Mouse (Mus musculus): Measurements from ENCODE around the gene Rnf185. TPM values are rescaled to one million over a fixed set of nuclear protein-coding genes. Genes with fewer than 3 reads are reported as not detected.

Gene Rnf185
- 45.5 and 47.0 TPM in 2 replicates for polyA plus RNA-seq (2015; fragmentation: Nextera tagmentation; extraction: Ambion mirVana)

DNA sequence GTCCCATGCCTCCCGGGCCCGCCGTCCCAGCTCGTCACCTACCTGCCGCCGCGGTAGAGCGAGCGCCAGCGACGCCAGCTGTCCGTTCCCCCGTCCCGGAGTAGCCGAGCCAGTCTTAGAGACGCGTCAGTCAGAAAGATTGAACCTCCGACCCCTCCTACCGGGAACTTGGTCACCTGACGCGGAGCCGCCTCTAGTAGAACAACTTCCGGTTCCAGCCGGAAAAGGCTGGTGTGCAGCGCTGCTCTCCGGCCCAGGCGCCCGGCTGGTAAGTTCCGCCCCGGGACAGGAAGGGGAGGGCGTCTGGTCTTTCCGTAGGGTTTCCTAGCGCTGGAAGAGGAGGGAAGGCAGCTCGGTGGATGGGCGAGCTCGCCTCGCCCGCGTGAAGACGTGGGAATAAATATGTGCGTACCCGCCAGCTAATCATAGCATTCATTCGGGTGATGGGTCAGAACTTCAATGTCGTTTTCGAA lies at the start of gene Rnf185:
TSS of gene Rnf185 (minus strand) at position 197 of the 473 bp plus-strand sequence.
- Histone ChIP-seq H3K27me3 (ENCODE audit: insufficient read depth, low read length) (no peaks in the 10 kb centered on the region), H3K27ac (ENCODE audit: low read length) (peak within 1 kb of the TSS; percentile 91), H3K36me3 (ENCODE audit: insufficient read depth, low read length) (no peaks in the 10 kb centered on the region; the same call in 1 of the 2 replicates), H3K4me1 (ENCODE audit: insufficient read depth, low read length) (peaks cover 16% of the 10 kb centered on the region), H3K9ac (replicated peaks; ENCODE audit: low read length) (peak within 1 kb of the TSS; percentile 82), H3K9me3 (ENCODE audit: low read length) (no peaks in the 10 kb centered on the region), H3K4me3 (ENCODE audit: low read length) (peak within 1 kb of the TSS; percentile 73), H3K4me2 (replicated peaks; ENCODE audit: low read depth, low read length) (peak within 1 kb of the TSS; percentile 75)
- WGBS = under 1% methylated on average over 45 of the region's 45 CpGs
- ATAC-seq (ENCODE audit: low FRiP score, low TSS enrichment) = peak; percentile 97

DNA sequence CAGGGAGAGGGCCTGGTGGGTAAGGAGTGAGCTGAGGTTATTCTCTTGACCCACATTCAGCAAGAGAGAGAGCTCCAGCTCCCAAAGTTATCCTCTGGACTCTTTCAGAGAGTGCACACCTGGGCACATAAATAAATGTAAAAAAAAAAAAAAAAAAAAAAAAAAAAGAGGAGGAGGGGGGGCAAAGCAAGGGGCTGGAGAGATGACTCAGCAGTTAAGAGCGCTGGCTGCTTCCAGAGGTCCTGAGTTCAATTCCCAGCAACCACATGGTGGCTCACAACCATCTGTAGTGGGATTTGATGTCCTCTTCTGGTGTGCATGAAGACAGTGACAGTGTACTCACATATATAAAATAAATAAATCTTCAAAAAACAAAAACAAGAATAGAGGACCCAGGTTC lies 45.1 kb upstream of the Rnf185 start:
- H3K9me3 ChIP-seq (ENCODE audit: low read length) = no peaks in the 10 kb centered on the region
- no peak for ATAC-seq (ENCODE audit: low FRiP score, low TSS enrichment)

DNA sequence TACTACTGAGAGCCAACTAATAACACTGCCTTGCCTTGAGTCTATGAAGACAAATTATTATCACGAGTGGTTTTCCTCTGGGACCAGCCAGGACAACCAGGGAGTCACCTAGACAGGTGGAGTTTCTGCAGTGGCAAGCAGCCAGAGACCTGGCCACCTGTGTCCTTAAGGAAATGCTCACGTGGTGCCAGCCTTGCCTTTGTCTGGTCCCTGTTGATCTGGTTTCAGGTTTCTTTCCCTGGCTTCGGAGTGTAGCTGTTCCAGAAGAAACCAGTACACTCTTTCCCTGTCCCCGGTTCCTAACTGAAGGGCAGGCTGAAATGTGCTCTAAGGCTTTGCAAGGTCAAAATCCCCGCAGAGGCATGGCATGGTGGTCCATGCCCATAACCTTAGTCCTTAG lies 44.6 kb upstream of the Rnf185 start:
- Histone ChIP-seq H3K4me3 (ENCODE audit: low read length) (no peak overlapping the region), H3K4me1 (ENCODE audit: insufficient read depth, low read length) (no peaks in the 10 kb centered on the region; the same call in 1 of the 2 replicates), H3K9ac (replicated peaks; ENCODE audit: low read length) (no peak overlapping the region), H3K36me3 (ENCODE audit: insufficient read depth, low read length) (no peaks in the 10 kb centered on the region), H3K27me3 (ENCODE audit: insufficient read depth, low read length) (no peaks in the 10 kb centered on the region), H3K27ac (ENCODE audit: low read length) (peak overlapping the region; percentile 69), H3K4me2 (replicated peaks; ENCODE audit: low read depth, low read length) (no peak overlapping the region), H3K9me3 (ENCODE audit: low read length) (no peaks in the 10 kb centered on the region)
- ATAC-seq (ENCODE audit: low FRiP score, low TSS enrichment) = no peak
- WGBS = 40% methylated on average over 5 of the region's 5 CpGs

More for the DNA sequence above, 45.1 kb upstream of the Rnf185 start:
- Histone ChIP-seq H3K36me3 (ENCODE audit: insufficient read depth, low read length) (no peaks in the 10 kb centered on the region), H3K9ac (replicated peaks; ENCODE audit: low read length) (no peak overlapping the region), H3K27me3 (ENCODE audit: insufficient read depth, low read length) (no peaks in the 10 kb centered on the region), H3K27ac (ENCODE audit: low read length) (peak overlapping the region; percentile 69), H3K4me1 (ENCODE audit: insufficient read depth, low read length) (no peaks in the 10 kb centered on the region; the same call in 1 of the 2 replicates), H3K4me2 (replicated peaks; ENCODE audit: low read depth, low read length) (no peak overlapping the region), H3K4me3 (ENCODE audit: low read length) (no peak overlapping the region)
- WGBS = 88% methylated on average over 1 of the region's 1 CpGs

DNA sequence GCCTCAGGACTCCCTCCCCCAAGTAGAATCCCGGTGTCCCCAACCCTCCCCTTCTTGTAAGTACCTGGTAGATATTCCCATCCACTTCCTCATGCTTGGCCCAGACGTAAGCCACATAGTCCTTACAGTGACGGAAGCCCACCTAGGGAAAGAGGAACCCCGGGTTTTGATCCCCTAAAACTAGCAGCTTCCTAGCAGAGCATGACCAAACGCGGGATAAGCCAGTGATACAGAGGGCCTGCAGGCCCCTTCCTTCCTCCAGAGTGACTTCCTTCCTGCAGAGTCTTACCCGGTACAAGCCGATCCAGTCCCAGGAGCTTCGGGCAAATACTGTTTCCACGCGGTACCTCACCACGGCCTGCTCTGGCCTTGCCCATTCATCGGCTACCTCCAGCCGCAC lies 43.3 kb upstream of the Rnf185 start:
- Histone ChIP-seq H3K9me3 (ENCODE audit: low read length) (no peaks in the 10 kb centered on the region), H3K36me3 (ENCODE audit: insufficient read depth, low read length) (no peaks in the 10 kb centered on the region), H3K4me1 (ENCODE audit: insufficient read depth, low read length) (no peaks in the 10 kb centered on the region; the same call in 1 of the 2 replicates), H3K27ac (ENCODE audit: low read length) (no peak overlapping the region), H3K4me3 (ENCODE audit: low read length) (no peak overlapping the region), H3K4me2 (replicated peaks; ENCODE audit: low read depth, low read length) (no peak overlapping the region), H3K9ac (replicated peaks; ENCODE audit: low read length) (no peak overlapping the region), H3K27me3 (ENCODE audit: insufficient read depth, low read length) (no peaks in the 10 kb centered on the region)
- ATAC-seq (ENCODE audit: low FRiP score, low TSS enrichment) = no peak
- 84% methylated on average over 14 of the region's 14 CpGs for WGBS

DNA sequence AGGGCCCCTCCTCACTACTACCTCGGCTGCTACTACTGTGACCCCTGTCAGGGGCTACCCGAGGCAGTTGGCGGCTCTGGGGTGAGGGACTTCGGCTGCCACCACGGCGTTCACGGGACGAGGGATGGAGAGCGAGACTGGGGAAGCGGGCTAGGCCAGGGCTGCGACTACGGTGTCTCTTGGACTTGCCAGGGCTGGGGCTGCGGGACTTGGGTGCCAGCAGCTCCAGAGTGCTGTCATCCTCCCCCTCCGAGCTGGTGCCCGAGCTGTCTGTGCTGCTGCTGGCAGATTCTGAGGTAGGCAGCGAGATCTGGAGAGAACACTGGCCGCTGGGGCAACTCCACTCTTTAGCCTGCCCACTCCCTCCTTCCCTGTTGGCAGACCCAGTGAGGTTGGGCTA lies 42.7 kb upstream of the Rnf185 start:
- Histone ChIP-seq H3K27me3 (ENCODE audit: insufficient read depth, low read length) (no peaks in the 10 kb centered on the region), H3K4me2 (replicated peaks; ENCODE audit: low read depth, low read length) (no peak overlapping the region), H3K36me3 (ENCODE audit: insufficient read depth, low read length) (no peaks in the 10 kb centered on the region), H3K4me1 (ENCODE audit: insufficient read depth, low read length) (no peaks in the 10 kb centered on the region; the same call in 1 of the 2 replicates), H3K27ac (ENCODE audit: low read length) (no peak overlapping the region), H3K4me3 (ENCODE audit: low read length) (no peak overlapping the region), H3K9ac (replicated peaks; ENCODE audit: low read length) (peak overlapping the region; percentile 12; the same call in 1 of the 2 replicates), H3K9me3 (ENCODE audit: low read length) (no peaks in the 10 kb centered on the region)
- whole genome bisulfite sequencing = 79% methylated on average over 17 of the region's 17 CpGs
- 0 out of 2 replicates have a peak, but pooled peaks have one; percentile 8 for ATAC-seq (ENCODE audit: low FRiP score, low TSS enrichment)

DNA sequence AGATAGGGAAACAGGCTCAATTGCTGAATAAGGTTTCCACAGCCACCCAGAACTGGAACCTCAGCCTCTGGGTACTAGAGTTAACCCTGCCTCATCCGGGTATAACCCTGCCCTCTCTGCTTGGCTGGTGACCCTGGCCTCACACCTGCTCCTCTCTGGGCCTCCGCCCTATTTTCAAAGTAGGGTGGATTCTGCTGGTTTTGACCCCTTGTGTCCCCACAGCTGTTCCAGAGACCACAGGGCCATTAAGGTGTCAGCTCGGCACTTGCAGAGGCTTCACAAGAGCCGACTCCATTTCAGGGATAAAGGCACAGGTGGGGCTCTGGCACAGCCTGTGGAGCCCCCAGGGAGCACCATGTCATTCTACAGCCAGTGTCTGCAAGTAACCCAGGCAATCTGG lies 40.6 kb upstream of the Rnf185 start:
- Histone ChIP-seq H3K4me2 (replicated peaks; ENCODE audit: low read depth, low read length) (no peak overlapping the region), H3K27ac (ENCODE audit: low read length) (no peak overlapping the region), H3K9me3 (ENCODE audit: low read length) (no peaks in the 10 kb centered on the region), H3K4me1 (ENCODE audit: insufficient read depth, low read length) (no peaks in the 10 kb centered on the region; the same call in 1 of the 2 replicates), H3K9ac (replicated peaks; ENCODE audit: low read length) (no peak overlapping the region), H3K27me3 (ENCODE audit: insufficient read depth, low read length) (no peaks in the 10 kb centered on the region), H3K4me3 (ENCODE audit: low read length) (no peak overlapping the region), H3K36me3 (ENCODE audit: insufficient read depth, low read length) (no peaks in the 10 kb centered on the region)
- ATAC-seq (ENCODE audit: low FRiP score, low TSS enrichment) = no peak
- WGBS = 50% methylated on average over 4 of the region's 4 CpGs

DNA sequence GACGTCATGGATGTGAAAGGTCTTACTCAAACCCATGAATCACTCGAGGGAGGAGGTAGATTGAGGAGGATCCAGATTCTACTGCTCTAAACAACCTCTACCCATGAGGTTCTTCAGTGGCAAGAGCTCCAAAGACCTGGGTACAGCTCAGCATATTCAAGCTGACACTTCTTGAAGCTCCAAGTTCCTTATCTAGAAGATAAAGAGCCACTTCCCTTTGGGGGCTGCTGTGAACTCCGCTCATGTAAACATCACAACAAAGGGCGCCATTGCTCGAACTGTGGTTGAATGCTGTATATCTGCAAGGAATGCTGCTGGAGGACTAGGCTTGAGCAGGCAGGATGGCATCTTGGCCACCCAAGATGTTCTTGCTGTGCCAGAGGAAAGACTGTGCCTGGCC lies 36.9 kb upstream of the Rnf185 start:
- H3K27ac ChIP-seq (ENCODE audit: low read length) = no peak overlapping the region
- H3K4me1 ChIP-seq (ENCODE audit: insufficient read depth, low read length) = no peaks in the 10 kb centered on the region
- no peak overlapping the region for H3K9ac ChIP-seq (replicated peaks; ENCODE audit: low read length)
- H3K4me3 ChIP-seq (ENCODE audit: low read length) = no peak overlapping the region
- H3K27me3 ChIP-seq (ENCODE audit: insufficient read depth, low read length) = no peaks in the 10 kb centered on the region
- no peak for ATAC-seq (ENCODE audit: low FRiP score, low TSS enrichment)
- H3K4me2 ChIP-seq (replicated peaks; ENCODE audit: low read depth, low read length) = no peak overlapping the region
- no peaks in the 10 kb centered on the region for H3K9me3 ChIP-seq (ENCODE audit: low read length)
- 89% methylated on average over 5 of the region's 5 CpGs for WGBS
- no peaks in the 10 kb centered on the region for H3K36me3 ChIP-seq (ENCODE audit: insufficient read depth, low read length)

DNA sequence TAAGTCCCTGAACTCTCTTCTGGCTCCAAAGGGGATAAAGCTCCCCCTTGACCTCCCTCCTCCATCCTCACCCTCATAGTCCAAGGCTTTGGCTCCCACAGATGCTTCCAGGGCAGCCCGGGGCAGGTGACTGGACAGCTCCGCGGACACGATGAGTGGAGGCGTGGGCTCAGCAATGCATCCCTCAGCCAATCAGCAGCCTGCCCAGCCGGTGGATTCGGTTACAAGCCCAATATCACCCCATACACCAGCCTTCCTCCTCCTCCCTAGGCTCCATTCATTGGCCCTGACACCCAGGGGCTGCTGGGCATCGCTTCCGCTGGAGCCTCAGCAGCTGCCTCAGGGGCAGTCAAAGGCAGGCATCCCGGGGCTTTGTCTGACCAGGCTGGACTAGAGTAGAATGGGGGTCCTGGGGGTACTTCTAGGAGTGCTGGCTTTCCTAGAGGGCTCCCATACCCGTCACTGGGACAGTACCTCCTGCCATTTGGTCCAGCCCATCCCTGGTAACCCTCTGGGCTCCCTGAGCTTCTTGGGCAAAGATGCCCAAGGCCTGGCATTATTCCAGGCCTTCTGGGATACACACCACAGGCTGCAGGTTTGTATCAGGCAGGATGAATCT lies 35.9 kb upstream of the Rnf185 start, which contains the start of gene Pla2g3:
TSS of gene Pla2g3 (plus strand) at position 333 of the 619 bp plus-strand sequence.
- 7% methylated on average over 11 of the region's 11 CpGs for WGBS
- no peak within 1 kb of the TSS for H3K27ac ChIP-seq (ENCODE audit: low read length)
- H3K36me3 ChIP-seq (ENCODE audit: insufficient read depth, low read length) = no peaks in the 10 kb centered on the region
- H3K27me3 ChIP-seq (ENCODE audit: insufficient read depth, low read length) = no peaks in the 10 kb centered on the region
- no peak within 1 kb of the TSS for H3K9ac ChIP-seq (replicated peaks; ENCODE audit: low read length)
- H3K4me1 ChIP-seq (ENCODE audit: insufficient read depth, low read length) = no peaks in the 10 kb centered on the region
- ATAC-seq (ENCODE audit: low FRiP score, low TSS enrichment) = peak; percentile 51
- H3K9me3 ChIP-seq (ENCODE audit: low read length) = no peaks in the 10 kb centered on the region
- 0 out of 2 replicates have a peak within 1 kb of the TSS, but pooled peaks have one; percentile 13 for H3K4me2 ChIP-seq (replicated peaks; ENCODE audit: low read depth, low read length)
- no peak within 1 kb of the TSS for H3K4me3 ChIP-seq (ENCODE audit: low read length)

DNA sequence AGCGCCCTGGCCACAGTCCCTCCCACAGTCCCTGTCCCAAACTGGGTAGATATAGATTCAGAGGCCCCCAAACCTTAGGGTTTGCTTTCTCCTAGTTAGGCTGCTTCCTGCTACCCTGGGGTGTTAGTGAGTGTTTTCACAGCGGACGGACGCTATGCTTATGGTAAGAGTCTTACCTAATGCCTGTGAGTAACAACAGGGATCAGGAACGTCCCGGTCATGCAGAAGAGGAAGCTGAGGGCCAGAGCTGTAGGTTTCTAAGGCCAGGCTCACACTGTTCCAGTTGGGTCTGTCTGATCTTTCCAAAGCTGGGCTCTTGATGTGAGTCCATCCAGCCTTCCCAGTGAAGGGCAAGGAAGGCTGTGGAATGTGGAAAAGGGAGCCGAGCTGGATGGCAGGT lies 34.2 kb upstream of the Rnf185 start:
- no peak overlapping the region for H3K9ac ChIP-seq (replicated peaks; ENCODE audit: low read length)
- H3K36me3 ChIP-seq (ENCODE audit: insufficient read depth, low read length) = no peaks in the 10 kb centered on the region
- no peaks in the 10 kb centered on the region for H3K27me3 ChIP-seq (ENCODE audit: insufficient read depth, low read length)
- H3K27ac ChIP-seq (ENCODE audit: low read length) = no peak overlapping the region
- WGBS = 66% methylated on average over 7 of the region's 7 CpGs
- ATAC-seq (ENCODE audit: low FRiP score, low TSS enrichment) = no peak
- H3K4me3 ChIP-seq (ENCODE audit: low read length) = no peak overlapping the region
- H3K4me2 ChIP-seq (replicated peaks; ENCODE audit: low read depth, low read length) = no peak overlapping the region
- H3K9me3 ChIP-seq (ENCODE audit: low read length) = no peaks in the 10 kb centered on the region
- H3K4me1 ChIP-seq (ENCODE audit: insufficient read depth, low read length) = no peaks in the 10 kb centered on the region

DNA sequence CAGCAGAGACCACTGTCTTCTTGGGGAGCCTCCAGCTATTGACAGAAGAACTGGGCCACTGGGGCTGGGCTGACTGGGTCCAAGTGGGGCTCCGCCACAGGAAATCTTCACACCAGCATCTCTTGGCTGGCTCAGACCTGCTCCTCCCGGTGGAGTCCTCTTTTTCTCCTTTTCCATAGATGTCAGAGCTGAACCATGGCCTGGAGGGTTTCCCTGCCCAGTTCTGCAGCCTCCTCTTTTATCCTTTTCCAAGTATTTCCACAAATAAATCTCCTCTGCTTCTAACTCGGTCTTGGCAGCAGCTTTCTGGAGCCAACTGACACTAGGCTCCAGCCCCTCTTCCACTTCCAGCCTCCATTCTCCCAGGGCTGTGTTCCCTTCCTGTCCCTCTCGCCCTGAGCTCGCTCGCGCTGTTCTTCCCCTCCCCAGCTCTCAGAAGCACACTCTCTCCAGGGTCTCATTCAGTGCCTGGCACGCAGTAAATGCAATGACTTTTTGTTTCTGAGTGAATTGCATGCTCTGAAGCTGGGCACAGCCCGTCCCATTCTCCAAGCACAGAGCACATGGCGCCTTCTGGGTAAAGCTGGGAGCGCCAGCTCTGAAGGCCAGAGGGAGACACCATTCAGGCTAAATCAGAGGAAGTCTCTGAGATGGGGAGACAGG lies 31.9 kb upstream of the Rnf185 start:
- Histone ChIP-seq H3K4me2 (replicated peaks; ENCODE audit: low read depth, low read length) (no peak overlapping the region), H3K9me3 (ENCODE audit: low read length) (no peaks in the 10 kb centered on the region), H3K27ac (ENCODE audit: low read length) (no peak overlapping the region), H3K27me3 (ENCODE audit: insufficient read depth, low read length) (no peaks in the 10 kb centered on the region), H3K4me3 (ENCODE audit: low read length) (no peak overlapping the region), H3K4me1 (ENCODE audit: insufficient read depth, low read length) (no peaks in the 10 kb centered on the region), H3K9ac (replicated peaks; ENCODE audit: low read length) (no peak overlapping the region), H3K36me3 (ENCODE audit: insufficient read depth, low read length) (no peaks in the 10 kb centered on the region)
- WGBS = 60% methylated on average over 11 of the region's 11 CpGs
- no peak for ATAC-seq (ENCODE audit: low FRiP score, low TSS enrichment)

All from kidney, embryonic 16.5 days (tissue).